Mouse (Mus musculus) c-Kit-positive CD71-positive TER-119-negative erythroid progenitor cells, embryonic 14.5 days (primary cell): ENCODE measurements around the gene Usp45.
"Not testable (repeated sequence)": the region's sequence is repeated elsewhere in the genome, so short reads cannot be mapped to it uniquely, and the experiment has no call there.

Source experiments
- DNase-seq: peaks from one replicate; pipeline ENCODE4 v3.0.0-alpha.2; 2013; ENCODE audit warnings: low read depth

Usp45 gene

DNA sequence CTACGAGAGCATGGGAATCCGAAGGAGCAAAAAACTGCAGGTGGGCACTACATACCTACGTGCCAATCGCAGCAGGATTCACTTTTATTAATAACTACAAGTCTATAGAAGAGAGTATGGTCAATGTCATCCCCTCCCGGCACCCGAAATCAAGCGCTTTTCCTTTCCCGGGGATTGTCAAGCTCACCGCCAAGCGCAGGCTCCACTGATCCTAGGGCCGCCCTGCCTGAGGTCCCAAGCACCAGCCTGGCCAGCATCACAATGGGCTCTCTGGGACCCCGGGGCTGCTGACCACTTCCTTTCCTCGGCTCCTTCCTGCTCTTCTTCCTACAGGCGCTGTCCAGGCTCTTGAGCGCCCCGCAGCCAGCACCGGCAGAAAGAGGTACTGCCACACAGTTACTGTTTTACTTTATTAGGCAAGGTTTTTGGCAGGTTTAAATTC, at the start of gene Usp45, which contains the start of gene Tstd3:
Usp45 (plus strand) TSS at position 294 of the 442 bp plus-strand sequence.
Tstd3 (minus strand) TSS at position 350 of the 442 bp plus-strand sequence.
- DNase-seq: no peak

DNA sequence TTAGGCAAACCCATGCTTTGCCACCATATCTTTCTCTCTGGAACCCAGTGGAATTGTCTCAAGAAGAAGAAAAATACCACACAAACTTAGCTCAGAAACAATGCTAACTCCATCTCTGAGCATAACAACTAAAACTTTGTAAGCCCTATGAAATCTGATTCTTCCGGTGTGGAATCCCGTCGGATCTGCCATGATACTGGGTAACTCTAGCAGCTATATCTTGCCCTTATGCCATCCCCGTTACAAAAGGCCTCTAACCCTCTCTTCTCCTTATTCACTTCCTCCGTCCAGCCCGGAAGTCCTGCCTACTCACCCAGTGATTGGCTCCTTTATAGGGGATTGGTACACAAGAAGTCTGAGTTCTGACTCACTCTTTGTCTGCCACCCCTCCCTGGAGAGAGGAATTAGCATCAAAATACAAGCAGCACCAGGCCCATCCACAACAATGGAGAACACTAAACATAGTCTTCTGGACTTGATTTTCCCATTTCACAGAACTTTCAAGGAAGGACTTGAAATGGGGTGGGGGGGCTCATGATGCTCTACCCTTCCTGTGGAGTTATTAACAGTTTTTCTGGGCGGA, 44.1 kb upstream of the Usp45 start:
- no peak for DNase-seq

DNA sequence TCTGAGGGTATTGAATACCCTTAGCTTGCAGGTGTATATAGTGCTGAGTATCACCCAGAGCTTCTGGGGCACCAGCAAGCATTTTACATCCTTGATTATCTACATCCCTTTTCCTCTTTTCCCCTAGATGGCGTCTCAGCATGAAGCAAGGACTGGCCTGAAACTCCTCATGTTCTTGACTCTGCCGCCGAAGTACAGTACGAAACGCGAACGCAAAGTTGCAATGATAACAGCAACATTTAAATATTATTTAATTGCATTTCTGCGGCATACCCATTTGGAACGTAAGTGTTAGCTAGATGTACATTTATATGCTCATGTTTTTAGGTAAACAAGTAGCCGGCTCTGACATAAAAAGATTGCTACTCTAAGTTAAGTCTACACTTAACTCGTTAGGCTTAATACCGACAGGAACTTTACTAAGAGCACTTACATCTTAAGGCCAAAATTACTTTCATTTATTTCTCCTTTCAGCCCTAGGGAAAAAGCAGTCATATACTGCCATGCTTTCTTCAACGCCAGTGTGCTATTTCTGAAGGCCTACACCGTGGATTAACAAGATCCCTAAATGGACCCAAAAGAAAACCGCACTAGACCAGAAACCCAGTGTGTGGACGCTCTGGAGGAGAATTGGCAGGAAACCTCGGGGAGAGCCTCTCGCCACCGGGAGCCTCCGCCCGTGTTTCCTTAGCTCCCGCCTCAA, 39.9 kb upstream of the Usp45 start:
- peak; percentile 63 for DNase-seq

DNA sequence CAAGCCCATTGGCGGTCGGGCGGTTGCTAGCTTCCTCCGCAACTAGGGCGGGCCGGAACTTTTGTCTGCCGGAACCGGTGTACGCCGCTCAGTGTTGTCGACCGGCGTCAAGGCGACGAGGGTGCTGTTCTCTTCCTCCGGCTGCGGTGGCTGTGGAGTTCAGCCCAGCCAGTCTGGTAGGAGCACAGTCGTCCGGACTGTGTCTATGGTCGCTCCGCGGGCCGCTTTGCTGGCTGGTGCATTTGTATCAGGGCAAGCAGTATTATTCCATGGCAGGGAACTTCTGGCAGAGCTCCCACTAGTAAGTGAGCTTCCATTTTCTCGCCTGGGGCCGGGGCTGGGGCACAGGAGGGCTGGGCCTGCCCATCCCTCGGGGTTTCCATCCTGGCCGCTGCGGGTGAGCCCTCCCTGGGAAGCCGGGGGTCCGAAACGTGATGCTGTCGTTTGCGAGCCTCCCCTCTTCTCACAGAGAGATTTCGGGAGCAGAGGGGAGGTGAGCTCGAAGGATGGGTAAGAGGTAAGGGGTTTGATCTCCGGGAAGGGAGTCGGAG, 39.3 kb upstream of the Usp45 start, which contains the start of gene Ccnc:
Ccnc (plus strand) TSS at position 87 of the 551 bp plus-strand sequence.
- DNase-seq: peak; percentile 88

DNA sequence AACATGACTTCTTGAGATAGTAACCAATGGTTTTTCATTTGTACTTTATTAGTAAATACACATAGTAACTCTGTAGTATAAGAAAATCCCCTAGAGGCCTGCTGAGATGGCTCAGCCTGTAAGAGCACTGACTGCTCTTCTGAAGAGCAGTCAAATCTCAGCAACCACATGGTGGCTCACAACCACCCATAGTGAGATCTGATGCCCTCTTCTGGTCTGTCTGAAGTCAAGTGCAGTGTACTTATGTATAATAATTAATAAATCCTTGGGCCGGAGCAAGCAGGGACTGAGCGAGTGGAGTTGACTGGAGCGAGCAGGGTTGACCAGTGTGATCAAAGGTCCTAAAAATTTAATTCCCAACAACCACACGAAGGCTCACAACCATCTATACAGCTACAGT, 27.8 kb upstream of the Usp45 start:
- DNase-seq: no peak

DNA sequence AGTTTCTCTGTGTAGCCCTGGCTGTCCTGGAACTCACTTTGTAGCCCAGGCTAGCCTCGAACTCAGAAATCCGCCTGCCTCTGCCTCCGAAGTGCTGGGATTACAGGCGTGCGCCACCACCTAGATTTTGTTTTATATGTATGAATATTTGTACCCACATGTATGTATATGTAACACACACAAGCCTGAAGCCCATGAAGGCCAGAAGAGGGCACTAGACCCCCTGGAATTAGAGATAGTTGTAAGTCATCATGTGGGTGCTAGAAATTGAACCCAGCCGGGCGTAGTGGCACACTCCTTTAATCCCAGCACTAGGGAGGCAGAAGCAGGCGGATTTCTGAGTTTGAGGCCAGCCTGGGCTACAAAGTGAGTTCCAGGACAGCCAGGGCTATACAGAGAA, 22.8 kb upstream of the Usp45 start:
- DNase-seq: not testable (repeated sequence)

DNA sequence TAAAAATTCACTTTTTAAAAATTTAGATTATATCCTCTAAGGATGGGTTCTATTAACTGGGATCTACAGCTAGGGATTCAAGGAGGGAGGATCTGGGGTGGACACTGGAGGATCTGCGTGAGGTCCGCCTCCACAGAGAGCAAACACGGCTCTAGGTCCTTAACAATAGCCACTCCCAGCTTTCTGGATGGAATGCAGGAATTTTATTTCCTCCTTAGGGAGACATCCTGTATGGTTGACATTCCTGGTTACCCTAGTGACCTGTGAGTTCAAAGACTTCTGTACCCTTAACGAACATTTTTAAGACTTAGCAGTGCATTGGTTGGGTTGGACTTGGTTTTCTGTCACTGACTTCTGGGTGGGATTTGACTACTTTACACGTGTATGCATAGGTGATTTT, 21.2 kb upstream of the Usp45 start:
- no peak for DNase-seq

DNA sequence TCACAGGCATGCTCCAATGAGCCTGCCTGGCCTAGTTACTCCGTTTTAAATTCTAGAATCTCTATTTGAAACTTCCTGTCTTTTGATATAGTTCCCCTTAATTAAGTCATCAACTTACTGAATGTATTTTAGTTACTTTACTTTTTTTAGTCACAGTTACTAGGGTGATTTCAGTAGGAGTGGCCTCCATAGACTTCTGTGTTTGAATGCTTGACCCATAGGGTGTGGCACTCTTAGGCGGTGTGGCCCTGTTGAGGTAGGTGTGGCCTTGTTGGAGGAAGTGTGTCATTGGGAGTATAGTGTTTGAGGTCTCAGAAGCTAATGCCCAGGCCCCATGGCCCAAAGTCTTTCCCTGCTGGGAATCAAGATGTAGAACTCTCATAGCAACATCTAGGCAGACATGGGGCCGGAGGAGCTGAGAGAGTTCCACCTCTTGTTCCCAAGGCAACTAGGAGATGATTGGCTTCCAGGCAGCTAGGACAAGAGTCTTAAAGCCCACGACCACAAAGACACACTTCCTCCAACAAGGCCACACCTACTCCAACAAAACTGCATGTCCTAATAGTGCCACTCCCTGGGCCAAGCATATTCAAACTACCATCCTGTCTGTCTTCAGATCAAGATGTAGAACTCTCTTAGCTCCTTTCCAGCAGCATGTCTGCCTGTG, 11.7 kb upstream of the Usp45 start:
- no peak for DNase-seq

DNA sequence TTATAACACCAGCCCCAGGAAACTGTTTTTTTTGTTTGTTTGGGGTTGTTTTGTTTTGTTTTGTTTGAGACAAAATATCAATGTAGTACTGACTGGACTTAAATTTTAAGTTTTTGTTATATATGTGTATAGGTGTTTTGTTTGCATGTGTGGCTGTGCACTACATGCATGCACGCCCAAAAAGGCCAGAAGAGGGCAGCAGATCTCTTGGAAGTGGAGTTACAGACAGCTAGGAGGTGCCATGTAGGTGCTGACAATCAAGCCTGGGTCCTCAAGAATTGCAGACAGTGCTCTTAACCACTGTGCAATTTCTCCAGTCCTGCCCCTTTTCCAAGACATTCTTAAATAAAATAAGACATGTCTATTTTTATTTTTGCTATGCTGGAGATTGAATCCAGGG, 8.1 kb upstream of the Usp45 start:
- no peak for DNase-seq

DNA sequence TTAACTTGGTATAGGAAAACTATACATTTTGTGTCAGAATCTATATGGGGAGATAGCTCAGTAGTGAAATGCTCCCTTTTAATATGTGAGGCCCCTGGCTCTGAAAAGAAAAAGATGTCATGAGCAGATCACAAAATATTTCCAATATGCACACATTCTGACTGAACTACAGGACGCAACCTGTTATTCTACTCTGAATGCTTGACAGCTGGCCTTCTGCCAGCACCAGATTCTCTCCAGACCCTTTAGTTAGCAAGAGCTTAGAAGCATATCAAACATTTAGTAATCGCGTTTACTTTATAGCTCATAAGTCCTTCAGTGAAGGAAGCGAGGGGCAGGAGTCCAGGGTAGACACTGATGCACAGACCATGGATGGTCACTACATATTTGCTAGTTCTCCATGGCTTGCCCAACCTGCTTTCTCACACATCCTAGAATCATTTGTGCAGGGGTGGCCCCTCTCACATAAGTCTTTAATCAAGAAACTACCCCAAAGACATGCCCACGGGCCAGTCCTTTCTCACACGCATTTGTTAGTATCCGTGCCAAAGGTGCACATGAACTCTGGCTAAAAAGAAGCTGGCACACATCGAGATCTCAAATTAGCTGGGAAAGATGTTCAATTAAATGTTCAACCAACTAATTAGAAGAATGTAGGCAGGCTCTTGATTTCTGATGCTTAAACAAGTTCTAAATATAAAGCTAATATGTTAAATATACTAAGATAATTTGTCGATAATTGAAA, 5.4 kb upstream of the Usp45 start:
- DNase-seq: no peak

DNA sequence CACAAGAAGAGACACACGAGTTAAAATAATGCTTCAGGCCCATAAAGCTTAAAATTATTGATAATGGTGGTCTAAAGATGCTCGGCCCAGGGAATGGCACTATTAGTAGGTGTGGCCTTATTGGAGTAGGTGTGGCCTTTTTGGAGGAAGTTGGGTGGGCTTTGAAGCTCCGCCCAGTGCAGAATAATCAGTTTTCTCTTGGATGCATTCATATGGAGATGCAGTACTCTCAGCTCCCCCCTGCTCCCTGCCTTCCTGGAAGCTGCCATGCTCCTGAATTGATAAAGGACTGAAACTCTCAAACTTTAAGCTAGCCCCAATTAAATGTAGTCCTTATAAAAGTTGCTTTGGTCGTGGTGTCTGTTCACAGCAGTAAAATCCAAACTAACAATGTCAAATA, 3.1 kb upstream of the Usp45 start:
- DNase-seq: no peak

DNA sequence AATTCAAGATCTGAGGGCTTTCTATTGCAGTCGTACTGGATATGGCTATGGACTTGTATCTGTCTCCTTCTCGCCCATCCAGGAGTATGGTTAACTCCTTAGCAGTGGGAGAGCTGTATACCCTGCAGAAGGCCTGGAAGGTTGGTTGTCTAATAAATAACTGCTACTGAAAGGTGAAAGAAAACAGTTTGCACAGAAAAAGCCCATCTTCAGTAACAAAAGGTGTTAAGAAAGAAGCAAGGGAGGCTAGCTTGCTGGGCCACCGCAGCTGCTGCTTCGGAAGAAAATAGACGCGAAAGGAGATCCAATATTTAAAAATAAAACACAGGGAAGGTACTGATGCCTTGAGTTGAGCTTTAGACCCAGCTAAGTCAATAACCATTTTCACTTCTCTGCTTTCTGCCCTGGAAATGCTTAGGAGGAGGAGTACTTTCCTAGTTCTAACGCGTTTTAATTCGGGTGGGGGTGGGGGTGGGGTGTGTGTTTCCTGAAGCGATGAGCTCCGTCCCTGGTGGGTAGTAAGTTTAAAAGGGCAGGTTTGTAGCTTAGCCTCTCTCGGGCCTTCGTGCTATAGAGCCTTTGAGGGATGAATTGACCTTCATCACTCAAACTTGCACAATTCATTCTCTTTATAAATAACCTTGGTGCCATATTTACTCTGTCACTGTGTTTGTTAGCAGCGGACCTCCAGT, 639 bp upstream of the Usp45 start:
- no peak for DNase-seq

DNA sequence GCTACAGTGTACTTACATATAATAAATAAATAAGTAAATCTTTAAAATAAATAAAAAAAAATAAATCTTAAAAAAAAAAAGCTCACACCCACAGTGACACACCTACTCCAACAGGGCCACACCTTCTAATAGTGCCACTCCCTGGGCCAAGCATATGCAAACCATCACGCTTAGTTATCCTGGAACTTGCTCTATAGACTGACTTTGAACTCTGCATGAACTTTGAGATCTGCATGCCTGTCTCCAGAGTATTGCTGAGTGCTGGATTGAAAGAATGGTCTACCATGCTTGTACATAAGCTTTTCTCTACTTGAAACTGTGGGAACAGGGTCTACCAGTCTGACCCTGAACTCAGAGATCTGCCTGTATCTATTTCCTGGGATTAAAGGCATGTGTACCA, 4.1 kb downstream of the Usp45 start:
- no peak for DNase-seq

DNA sequence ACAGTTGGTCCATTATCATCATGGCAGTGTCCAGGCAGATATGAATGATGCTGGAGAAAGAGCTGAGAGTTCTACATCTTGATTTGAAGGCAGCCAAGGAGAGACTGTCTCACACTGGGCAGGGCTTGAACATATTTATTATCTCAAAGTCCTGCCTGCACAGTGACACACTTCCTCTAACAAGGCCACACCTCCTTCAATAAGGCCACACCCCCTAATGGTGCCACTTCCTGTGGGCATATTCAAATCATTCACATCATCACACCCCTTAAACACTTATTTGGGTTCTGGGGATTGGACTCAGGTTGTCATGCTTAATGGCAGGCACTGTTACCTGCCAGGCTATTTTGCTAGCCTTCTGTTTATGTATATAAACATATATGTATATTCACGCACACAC, 5.3 kb downstream of the Usp45 start:
- no peak for DNase-seq

DNA sequence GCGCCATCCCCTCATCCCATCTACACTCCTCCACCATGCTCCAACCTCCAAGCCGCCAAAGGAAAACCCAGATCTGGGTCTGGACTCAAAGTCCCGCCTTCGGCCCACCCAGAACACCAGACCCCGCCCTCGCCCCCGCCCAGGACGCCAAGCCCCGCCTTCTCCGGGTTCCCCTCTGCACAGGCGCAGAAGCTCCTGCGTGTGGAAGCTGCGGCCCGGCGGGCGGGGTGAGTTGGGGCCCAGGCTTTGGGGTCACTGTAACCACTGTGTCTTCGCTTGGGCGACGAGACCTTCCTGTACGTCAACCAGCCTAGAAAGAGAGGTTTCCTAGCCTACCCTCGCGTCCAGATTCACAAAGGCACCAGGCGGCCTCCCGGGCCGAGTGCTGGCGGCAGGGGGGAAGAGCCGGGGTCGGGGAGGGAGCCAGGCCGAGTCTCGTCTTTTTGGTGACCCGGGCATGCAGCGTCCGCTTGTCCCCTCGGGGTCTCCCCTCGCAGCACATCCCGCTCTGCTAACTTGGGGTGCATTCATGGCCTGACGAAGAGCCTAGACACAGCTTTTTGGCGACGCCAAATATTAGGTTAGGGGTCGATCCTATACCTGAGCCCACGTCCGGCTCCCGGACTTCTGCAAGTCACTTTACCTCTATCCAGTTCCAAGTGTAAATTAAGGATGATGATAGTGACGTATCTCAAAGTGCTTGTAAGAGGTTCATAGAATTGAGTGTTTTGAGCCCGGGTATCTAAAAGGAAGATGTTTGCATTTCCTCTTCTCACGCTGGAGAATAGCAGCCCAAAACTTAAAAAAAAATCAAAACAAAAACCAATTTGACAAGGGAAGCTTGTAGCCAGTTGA, 9.4 kb downstream of the Usp45 start:
- peak; percentile 82 for DNase-seq

DNA sequence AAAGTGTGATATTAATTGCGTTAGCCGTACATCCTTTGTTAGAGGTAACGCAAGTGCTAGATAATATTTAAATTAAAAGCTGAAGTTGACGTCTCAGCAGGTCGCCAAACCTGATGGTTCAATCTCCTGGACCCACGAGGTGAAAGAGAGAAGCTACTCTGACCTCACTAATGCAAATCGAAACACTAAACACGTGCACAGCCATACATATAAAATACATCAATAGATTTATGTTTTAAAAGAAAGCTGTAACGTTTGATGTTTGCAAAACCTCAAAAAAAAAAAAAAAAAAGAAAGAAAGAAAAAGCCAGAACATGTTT, 9.9 kb downstream of the Usp45 start:
- no peak for DNase-seq

DNA sequence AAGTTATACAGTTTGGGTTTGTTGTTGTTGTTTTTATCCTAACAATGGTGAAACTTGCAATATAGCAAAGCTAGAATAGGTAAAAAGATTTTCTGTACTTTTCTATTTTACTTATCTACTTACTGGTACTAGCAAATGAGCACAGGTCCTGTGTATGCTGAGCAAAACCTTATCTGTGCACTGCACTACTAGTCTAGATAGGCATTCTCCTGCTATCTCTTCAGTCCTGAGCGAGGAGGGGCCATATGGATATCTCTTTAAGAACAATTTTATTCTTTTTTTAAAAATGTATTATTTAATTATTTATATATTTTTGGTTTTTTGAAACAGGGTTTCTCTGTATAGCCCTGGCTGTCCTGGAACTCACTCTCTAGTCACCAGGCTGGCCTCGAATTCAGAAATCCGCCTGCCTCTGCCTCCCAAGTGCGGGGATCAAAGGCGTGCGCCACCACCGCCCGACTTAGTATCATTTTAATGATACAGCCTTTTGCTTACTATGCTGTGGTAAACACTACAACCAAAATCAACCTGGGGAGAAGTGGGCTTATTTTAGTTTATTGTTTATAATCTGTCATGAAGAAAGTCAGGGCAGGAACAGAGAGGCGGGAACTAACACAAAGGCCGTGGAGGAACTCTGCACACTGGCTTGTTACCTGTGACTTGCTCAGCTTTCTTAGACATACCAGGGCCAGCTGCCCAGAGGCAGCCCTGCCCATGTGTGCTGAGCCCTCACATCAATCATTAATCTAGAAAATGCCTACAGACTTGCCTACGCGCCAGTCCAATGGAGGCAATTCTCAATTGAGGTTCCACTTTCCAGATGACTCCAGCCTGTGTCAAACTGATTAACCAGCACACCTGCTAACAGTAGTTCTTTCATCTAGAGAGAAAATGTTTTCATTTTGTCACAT, 14.1 kb downstream of the Usp45 start:
- no peak for DNase-seq

DNA sequence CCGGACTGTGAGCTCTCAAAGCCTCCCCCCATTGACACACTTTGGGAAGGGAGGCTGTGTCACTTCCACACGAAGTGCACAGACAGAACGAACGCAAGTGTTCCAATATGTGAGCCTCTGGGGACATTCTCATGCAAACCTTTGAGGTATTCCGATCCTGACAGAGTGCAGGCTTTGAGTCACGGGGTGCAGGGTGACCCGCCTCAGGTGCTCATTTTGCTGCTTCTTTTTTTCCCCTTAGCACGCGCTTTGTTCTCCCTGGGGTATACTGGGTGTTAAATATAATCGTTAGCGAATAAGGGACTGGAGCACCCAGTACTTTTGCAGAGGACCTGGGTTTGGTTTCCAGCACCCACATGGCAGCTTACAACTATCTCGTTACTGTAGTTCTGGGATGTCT, 19.3 kb downstream of the Usp45 start:
- no peak for DNase-seq

DNA sequence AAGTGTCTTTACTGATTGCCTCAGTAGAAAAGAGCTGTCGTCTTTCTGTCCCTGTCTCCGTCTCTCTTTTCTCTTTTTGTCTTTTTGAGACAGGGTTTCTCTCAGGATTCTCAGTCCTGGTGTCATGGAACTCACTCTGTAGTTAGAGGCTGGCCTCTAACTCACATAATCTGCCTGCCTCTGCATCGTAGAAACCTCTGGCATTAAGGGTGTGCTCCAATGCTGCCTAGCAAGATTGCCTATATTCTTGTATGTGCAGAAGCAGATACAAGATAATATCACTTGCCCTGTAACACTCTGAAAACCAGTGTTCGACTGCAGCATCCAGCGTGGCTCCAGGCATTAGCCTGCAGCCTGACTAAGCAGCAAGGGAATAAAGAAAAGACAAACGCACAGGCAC, 21.9 kb downstream of the Usp45 start:
- DNase-seq: no peak

DNA sequence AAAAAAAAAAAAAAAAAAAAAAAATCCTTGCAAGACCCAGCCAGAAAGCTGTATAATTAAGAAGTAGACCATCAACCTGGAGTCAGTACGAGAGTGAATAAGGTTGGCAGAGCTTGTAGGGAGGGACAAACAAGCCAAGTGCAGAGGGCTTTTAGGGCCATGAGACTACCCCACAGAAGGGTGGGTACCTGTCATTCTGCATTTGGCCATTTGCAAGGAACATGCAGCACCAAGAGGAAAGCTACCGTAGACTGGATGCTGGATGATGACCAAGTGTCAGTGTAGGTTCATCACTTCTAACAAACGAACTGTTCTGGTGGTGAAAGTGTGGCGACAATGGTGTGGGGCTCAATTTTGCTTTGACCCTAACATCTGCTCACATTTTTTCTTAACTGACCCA, 22.9 kb downstream of the Usp45 start:
- DNase-seq: no peak
